Mouse (Mus musculus) hindbrain, postnatal 0 days (tissue): ENCODE results near the gene Dnmt3a. TPM values are rescaled to one million over a fixed set of nuclear protein-coding genes. Genes with fewer than 3 reads are reported as not detected.

Experiments used
- ATAC-seq: fragments of 200-750 bp; cut with Nextera tagmentation; 2 replicates; pipeline ENCODE4 v1.8.0; 2017; ENCODE audit warnings: mild to moderate bottlenecking, moderate TSS enrichment, moderate library complexity
- DNase-seq: peaks from one replicate; pipeline ENCODE4 v3.0.0-alpha.2; 2015; ENCODE audit warnings: low spot score
- H3K27ac ChIP-seq: fragments of 300-500 bp; sonication (generic); 2 replicates; pipeline ENCODE4 v1.5.1; 2014; ENCODE audit warnings: mild to moderate bottlenecking
- H3K27me3 ChIP-seq: fragments of 300-500 bp; sonication (generic); 2 replicates; pipeline ENCODE4 v1.6.1; 2014; ENCODE audit warnings: low read length, mixed read lengths; ENCODE audit not compliant: insufficient read depth
- H3K36me3 ChIP-seq: fragments of 300-500 bp; sonication (generic); 2 replicates; pipeline ENCODE4 v1.6.1; 2014; ENCODE audit warnings: low read length, mixed read lengths; ENCODE audit not compliant: insufficient read depth
- H3K4me1 ChIP-seq: fragments of 300-500 bp; sonication (generic); 2 replicates; pipeline ENCODE4 v1.6.1; 2014; ENCODE audit warnings: antibody characterized with exemption, low read length, mixed read lengths; ENCODE audit not compliant: insufficient read depth
- H3K4me2 ChIP-seq: fragments of 300-500 bp; sonication (generic); 2 replicates; pipeline ENCODE4 v1.6.1; 2014; ENCODE audit warnings: low read depth, mild to moderate bottlenecking, low read length, moderate library complexity, mixed read lengths
- H3K4me3 ChIP-seq: fragments of 300-500 bp; sonication (generic); 2 replicates; pipeline ENCODE4 v1.5.1; 2014; ENCODE audit warnings: low read length
- H3K9ac ChIP-seq: fragments of 300-500 bp; sonication (generic); replicated peaks from 2 replicates; pipeline ENCODE4 v1.6.1; 2014; ENCODE audit warnings: mild to moderate bottlenecking, low read length, moderate library complexity, mixed read lengths
- H3K9me3 ChIP-seq: fragments of 300-500 bp; sonication (generic); 2 replicates; pipeline ENCODE4 v1.6.1; 2016; ENCODE audit warnings: low read length, mixed read lengths
- CTCF ChIP-seq: IDR thresholded peaks from 2 replicates; pipeline ENCODE4 v1.5.1; 2016; ENCODE audit warnings: antibody characterized with exemption, control low read depth, low read depth
- WGBS: fragments of 180-500 bp; shearing (Covaris S2); extraction: QIAGEN DNeasy Blood & Tissue Kit; methylation state at CpG from one replicate; pipeline ENCODE4 v1.1.7; 2014; 5-methylcytosine and 5-hydroxymethylcytosine counted together
- polyA plus RNA-seq: library from polyadenylated mRNA; unstranded; fragments of >200 nt; fragmentation: Nextera tagmentation; extraction: Ambion mirVana; gene quantifications from 2 replicates; pipeline ENCODE4 v1.2.1, GENCODE M21; 2015
- total RNA-seq: library from RNA; depleted of rRNA; stranded (reverse); fragments of >200 nt; gene quantifications from 2 replicates; pipeline ENCODE4 v1.2.3, GENCODE M21; 2014

The Dnmt3a gene
- total and polyA plus RNA-seq, 2 experiments from 2014 or later, result 81.8 to 134 TPM

DNA sequence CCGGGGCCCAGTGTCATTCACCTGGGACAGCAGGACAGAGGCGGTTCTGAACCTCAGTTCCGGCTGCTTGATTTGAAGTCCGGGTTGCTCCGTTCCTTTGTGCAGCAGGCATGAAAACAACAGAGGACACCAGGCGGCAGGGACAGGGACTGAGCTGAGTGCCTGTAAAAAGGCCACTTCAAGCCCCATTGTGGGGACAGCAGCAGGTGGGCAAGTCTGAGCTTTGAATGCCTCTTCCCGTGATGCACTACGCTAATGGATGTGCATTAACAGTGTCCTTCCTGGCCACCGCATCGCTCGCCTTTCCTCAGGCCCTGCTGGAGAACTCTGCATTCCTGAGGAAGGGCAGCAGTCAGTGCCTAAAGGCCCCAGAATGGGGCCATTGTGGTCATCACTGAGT, 136.2 kb downstream of the Dnmt3a start:
- Histone ChIP-seq H3K4me1 (no peaks in the 10 kb centered on the region; the same call in 1 of the 2 replicates), H3K4me2 (no peak overlapping the region)
- WGBS, result 5% methylated on average over 11 of the region's 11 CpGs

DNA sequence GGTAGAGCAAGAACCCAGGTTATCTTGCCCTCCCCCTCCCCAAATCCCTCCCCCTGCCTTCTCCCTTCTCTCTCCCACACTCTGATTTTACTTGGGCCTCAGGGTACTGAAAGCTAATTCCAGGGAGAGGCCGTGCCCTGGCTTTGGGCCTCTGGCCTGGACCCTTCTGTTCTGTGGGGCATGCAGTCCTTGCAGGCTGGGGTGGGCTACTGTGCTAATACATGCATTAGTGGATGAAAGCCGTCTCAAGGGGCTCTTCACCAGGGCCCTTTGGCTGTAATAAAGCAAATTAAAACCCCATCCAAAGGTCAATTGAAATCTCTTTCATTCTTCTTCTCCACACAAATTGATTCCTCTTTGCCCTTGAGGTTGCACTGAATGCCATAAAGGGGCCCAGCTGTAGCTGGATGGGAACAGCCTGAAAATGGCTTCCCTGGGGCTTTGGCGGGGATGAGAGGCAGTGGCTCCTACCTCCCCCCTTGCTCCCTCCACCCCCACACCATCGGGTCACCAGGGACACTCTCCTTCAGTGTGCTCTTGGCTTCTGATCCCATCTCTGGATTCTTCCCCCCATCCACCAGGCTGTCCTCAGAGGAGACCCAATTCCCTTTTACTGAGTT, 138.8 kb downstream of the Dnmt3a start:
- Histone ChIP-seq H3K4me1 (no peaks in the 10 kb centered on the region; the same call in 1 of the 2 replicates), H3K9me3 (no peaks in the 10 kb centered on the region), H3K4me3 (no peak overlapping the region), H3K4me2 (no peak overlapping the region), H3K27ac (no peak overlapping the region), H3K36me3 (no peaks in the 10 kb centered on the region), H3K27me3 (no peaks in the 10 kb centered on the region), H3K9ac (no peak overlapping the region)
- ATAC-seq, result no peak
- no peak for TF ChIP-seq CTCF
- 29% methylated on average over 4 of the region's 4 CpGs for WGBS
- no peak for DNase-seq

More for the DNA sequence above, 136.2 kb downstream of the Dnmt3a start:
- H3K9me3 ChIP-seq, result no peaks in the 10 kb centered on the region
- DNase-seq, result no peak
- ATAC-seq, result no peak
- no peaks in the 10 kb centered on the region for H3K36me3 ChIP-seq
- no peak overlapping the region for H3K27ac ChIP-seq
- 0 out of 2 replicates have a peak, but pooled peaks have one; percentile 10 for TF ChIP-seq CTCF
- no peaks in the 10 kb centered on the region for H3K27me3 ChIP-seq
- no peak overlapping the region for H3K9ac ChIP-seq
- H3K4me3 ChIP-seq, result no peak overlapping the region

DNA sequence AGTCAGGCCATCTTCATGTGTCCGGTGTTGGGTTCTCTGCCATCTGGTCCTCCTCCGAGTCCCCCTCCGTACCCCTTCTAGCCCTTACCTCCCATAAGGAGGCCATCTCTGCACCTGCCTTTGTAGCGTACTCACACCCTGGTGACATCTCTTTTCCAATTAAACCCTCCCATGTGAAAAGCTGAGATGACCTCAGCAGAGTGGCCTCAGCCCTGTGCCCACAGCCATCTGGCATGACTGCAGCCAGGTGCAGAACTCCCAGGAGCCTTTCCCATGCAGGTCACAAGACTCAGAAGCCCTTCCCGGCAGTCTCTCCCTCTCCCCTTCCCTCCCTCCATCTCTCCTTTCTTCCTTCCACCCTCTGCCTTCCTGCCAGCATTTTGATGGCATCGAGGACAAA, 141.7 kb downstream of the Dnmt3a start:
- no peak overlapping the region for H3K4me3 ChIP-seq
- no peaks in the 10 kb centered on the region; the same call in 1 of the 2 replicates for H3K4me1 ChIP-seq
- H3K9ac ChIP-seq, result no peak overlapping the region
- H3K4me2 ChIP-seq, result no peak overlapping the region
- DNase-seq, result no peak
- no peaks in the 10 kb centered on the region for H3K36me3 ChIP-seq
- no peak overlapping the region for H3K27ac ChIP-seq
- WGBS, result 45% methylated on average over 6 of the region's 6 CpGs
- peak; percentile 74 for ATAC-seq
- H3K9me3 ChIP-seq, result no peaks in the 10 kb centered on the region
- TF ChIP-seq CTCF, result no peak
- H3K27me3 ChIP-seq, result no peaks in the 10 kb centered on the region

DNA sequence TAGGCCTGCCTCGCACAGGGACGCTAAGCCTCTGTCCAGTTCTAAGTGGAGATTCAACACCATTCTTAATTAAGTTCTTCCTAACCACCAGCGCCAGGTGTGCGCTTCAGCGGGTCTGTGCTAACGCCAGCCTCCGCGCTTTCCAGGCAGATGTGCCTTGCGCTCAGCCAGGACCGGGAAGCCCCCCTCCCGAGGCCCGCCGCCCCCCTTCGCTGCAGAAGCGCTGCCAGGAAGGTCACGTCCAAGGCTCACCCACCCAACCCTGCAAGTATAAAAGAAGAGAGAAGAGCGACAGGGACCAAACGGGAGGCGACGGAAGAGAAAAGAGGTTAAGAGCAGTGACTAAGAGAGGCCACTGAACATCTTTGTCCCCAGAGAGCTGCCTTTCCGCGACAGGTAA, 148.8 kb downstream of the Dnmt3a start, which contains the start of gene Pomc:
Gene Pomc, plus strand, starts transcription at position 301 of the 400 bp plus-strand sequence.
- Histone ChIP-seq H3K4me1 (no peaks in the 10 kb centered on the region), H3K9me3 (no peaks in the 10 kb centered on the region), H3K27me3 (peaks cover 19% of the 10 kb centered on the region; the same call in 1 of the 2 replicates), H3K27ac (no peak within 1 kb of the TSS), H3K36me3 (no peaks in the 10 kb centered on the region), H3K4me3 (no peak within 1 kb of the TSS), H3K9ac (no peak within 1 kb of the TSS), H3K4me2 (peak within 1 kb of the TSS; percentile 28; the same call in 1 of the 2 replicates)
- TF ChIP-seq CTCF, result no peak
- ATAC-seq (no peak), DNase-seq (no peak)
- 17% methylated on average over 22 of the region's 22 CpGs for WGBS

DNA sequence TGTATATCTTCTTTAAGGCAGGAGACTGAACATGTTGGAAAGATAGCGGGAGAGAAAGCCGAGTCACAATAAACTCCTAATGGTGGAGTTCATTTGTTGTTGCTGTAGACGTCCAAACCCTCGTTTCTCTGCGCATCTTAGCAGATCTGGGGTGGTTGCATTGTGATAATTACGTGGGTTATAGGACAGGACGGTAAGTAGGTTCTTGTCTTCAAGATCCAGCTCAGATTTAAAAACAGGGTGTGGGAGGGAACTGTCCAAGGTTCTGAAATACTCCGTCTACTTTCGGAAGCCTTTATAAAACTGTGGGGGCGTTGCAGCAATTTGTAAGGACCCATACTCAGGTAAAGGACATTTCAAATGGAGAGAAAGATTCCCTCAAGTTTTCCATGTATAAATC, 149.6 kb downstream of the Dnmt3a start:
- ATAC-seq (no peak), DNase-seq (peak; percentile 19)
- Histone ChIP-seq H3K9ac (no peak overlapping the region), H3K4me3 (no peak overlapping the region), H3K27me3 (peaks cover 19% of the 10 kb centered on the region; the same call in 1 of the 2 replicates), H3K27ac (no peak overlapping the region), H3K36me3 (no peaks in the 10 kb centered on the region), H3K4me2 (no peak overlapping the region), H3K9me3 (no peaks in the 10 kb centered on the region), H3K4me1 (peaks cover 3% of the 10 kb centered on the region; the same call in 1 of the 2 replicates)
- WGBS, result 31% methylated on average over 10 of the region's 10 CpGs
- no peak for TF ChIP-seq CTCF

DNA sequence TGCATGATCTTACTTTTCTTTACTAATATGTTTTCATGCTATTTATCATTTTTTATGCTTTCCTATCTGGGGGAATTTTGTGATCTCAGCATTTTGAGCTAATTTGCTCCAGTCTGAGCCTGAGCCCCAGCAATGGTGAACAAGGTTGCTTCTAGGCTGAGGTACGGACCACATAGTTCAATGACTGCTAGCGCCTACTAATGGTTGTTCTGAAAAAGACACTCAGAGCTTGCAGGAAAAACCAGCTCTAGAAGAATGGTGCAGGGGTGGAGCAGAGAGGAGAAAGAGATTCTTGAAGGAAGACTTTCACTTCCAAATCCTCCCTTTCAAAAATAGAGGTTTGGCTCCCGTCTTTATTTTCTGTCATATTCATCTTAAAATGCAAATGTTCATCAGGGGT, 150.5 kb downstream of the Dnmt3a start:
- no peak overlapping the region for H3K4me2 ChIP-seq
- H3K4me1 ChIP-seq, result peaks cover 7% of the 10 kb centered on the region; the same call in 1 of the 2 replicates
- H3K9ac ChIP-seq, result no peak overlapping the region
- peaks cover 19% of the 10 kb centered on the region; the same call in 1 of the 2 replicates for H3K27me3 ChIP-seq
- no peaks in the 10 kb centered on the region for H3K36me3 ChIP-seq
- peak; percentile 64 for TF ChIP-seq CTCF
- no peak overlapping the region for H3K4me3 ChIP-seq
- WGBS, result 21% methylated on average over 3 of the region's 3 CpGs
- DNase-seq, result peak; percentile 68
- no peak overlapping the region for H3K27ac ChIP-seq
- H3K9me3 ChIP-seq, result no peaks in the 10 kb centered on the region
- no peak for ATAC-seq
